8 mouse cellular contexts compared by ENCODE assay signal in the genomic region with DNA sequence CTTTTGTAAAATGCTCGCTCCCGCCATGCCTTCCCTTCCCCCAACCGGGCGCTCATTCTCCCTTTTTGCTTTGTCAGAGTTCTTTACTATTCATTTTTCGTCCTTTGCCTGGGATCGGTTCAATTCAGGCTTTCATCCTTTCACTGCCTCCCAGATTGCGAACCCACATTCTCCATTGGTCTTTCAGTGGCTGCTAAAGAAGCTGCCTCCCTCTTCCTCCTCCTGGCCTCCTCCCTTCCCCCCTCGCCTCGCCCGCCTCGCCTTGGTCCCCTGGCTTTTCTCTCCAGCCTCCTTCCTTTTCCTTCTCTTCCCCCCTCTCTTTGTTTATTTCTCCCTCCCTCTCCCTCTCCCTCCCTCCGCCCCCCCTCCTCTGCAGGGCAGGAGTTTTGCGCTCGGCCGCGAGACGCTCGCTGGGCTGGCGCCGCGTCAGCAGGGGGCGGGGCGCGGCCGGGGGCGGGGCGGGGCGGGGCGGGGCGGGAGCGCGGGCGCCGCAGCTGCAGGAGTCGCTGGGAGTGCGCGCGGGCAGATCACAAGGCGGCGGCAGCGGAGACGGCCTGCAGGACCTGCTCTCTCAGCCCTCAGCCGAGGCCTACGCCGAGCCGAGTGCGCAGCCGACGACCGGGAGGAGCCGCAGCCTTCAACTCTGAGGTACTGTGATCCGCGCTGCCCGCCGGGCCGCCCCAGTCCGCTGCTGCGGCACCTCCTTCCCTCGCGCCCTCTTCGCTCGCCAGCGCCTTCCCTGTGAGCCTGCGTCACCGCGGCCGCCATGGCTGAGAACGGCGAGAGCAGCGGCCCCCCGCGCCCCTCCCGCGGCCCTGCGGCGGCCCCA. TPM values are rescaled to one million over a fixed set of nuclear protein-coding genes. Genes with fewer than 3 reads are reported as not detected.
DNase-seq lines count a peak whose midpoint lies in the region; ATAC-seq and TF ChIP-seq lines count a peak whose summit lies in the region.

Gene Ubqln2, plus strand, starts transcription at position 540 of the 829 bp plus-strand sequence.

- ATAC-seq in forebrain, embryonic 14.5 days, result peak; percentile 92
- peak; percentile 95 for ATAC-seq in liver, embryonic 16.5 days (ENCODE audit: low read depth)
- ATAC-seq in neural tube, embryonic 12.5 days (ENCODE audit: low FRiP score, low read depth), result peak; percentile 91
- peak; percentile 95 for ATAC-seq in stomach, postnatal 0 days (ENCODE audit: low FRiP score, low TSS enrichment)

- H3K36me3 ChIP-seq in forebrain, embryonic 14.5 days (ENCODE audit: control insufficient read depth, insufficient read depth, low read length), result no peaks in the 10 kb centered on the region
- no peaks in the 10 kb centered on the region for H3K36me3 ChIP-seq in liver, embryonic 16.5 days (ENCODE audit: control insufficient read depth, insufficient read depth)
- no peaks in the 10 kb centered on the region for H3K36me3 ChIP-seq in neural tube, embryonic 12.5 days
- H3K36me3 ChIP-seq in stomach, postnatal 0 days (ENCODE audit: control insufficient read depth, insufficient read depth, low read length), result no peaks in the 10 kb centered on the region

- no peaks in the 10 kb centered on the region for H3K27me3 ChIP-seq in forebrain, embryonic 14.5 days (replicated peaks; ENCODE audit: control insufficient read depth, insufficient read depth, low read length)
- H3K27me3 ChIP-seq in liver, embryonic 16.5 days (ENCODE audit: control insufficient read depth, insufficient read depth, low read depth, low read length), result no peaks in the 10 kb centered on the region
- no peaks in the 10 kb centered on the region for H3K27me3 ChIP-seq in neural tube, embryonic 12.5 days (replicated peaks)
- H3K27me3 ChIP-seq in stomach, postnatal 0 days (ENCODE audit: control insufficient read depth, insufficient read depth, low read length), result no peaks in the 10 kb centered on the region

- H3K4me3 ChIP-seq in forebrain, embryonic 14.5 days (ENCODE audit: low read depth, low read length), result peak within 1 kb of the TSS; percentile 56
- peak within 1 kb of the TSS; percentile 71 for H3K4me3 ChIP-seq in liver, embryonic 16.5 days (ENCODE audit: low read depth, low read length)
- H3K4me3 ChIP-seq in neural tube, embryonic 12.5 days, result peak within 1 kb of the TSS; percentile 62
- peak within 1 kb of the TSS; percentile 61 for H3K4me3 ChIP-seq in stomach, postnatal 0 days (ENCODE audit: low read depth, low read length)

- H3K9me3 ChIP-seq in forebrain, embryonic 14.5 days (replicated peaks; ENCODE audit: control insufficient read depth, low read length), result no peaks in the 10 kb centered on the region
- H3K9me3 ChIP-seq in liver, embryonic 16.5 days (replicated peaks; ENCODE audit: control insufficient read depth, low read length), result no peaks in the 10 kb centered on the region
- no peaks in the 10 kb centered on the region for H3K9me3 ChIP-seq in neural tube, embryonic 12.5 days
- H3K9me3 ChIP-seq in stomach, postnatal 0 days (ENCODE audit: control insufficient read depth, low read length), result no peaks in the 10 kb centered on the region

- peak within 1 kb of the TSS; percentile 93 for H3K9ac ChIP-seq in forebrain, embryonic 14.5 days (ENCODE audit: low read length)
- peak within 1 kb of the TSS; percentile 74 for H3K9ac ChIP-seq in liver, embryonic 16.5 days (ENCODE audit: low read depth, low read length)
- H3K9ac ChIP-seq in neural tube, embryonic 12.5 days, result peak within 1 kb of the TSS; percentile 87
- peak within 1 kb of the TSS; percentile 78 for H3K9ac ChIP-seq in stomach, postnatal 0 days (ENCODE audit: low read length)

- peak within 1 kb of the TSS; percentile 97 for H3K27ac ChIP-seq in forebrain, embryonic 14.5 days (ENCODE audit: low read depth, low read length)
- peak within 1 kb of the TSS; percentile 72 for H3K27ac ChIP-seq in liver, embryonic 16.5 days (ENCODE audit: low read length)
- H3K27ac ChIP-seq in neural tube, embryonic 12.5 days, result peak within 1 kb of the TSS; percentile 86
- H3K27ac ChIP-seq in stomach, postnatal 0 days (replicated peaks), result peak within 1 kb of the TSS; percentile 96

- TF ChIP-seq EP300 in stomach, postnatal 0 days (optimal IDR thresholded peaks at IDR 0.05), result no peak

- H3K4me2 ChIP-seq in forebrain, embryonic 14.5 days (ENCODE audit: low read length), result peak within 1 kb of the TSS; percentile 61
- peak within 1 kb of the TSS; percentile 84 for H3K4me2 ChIP-seq in liver, embryonic 16.5 days (ENCODE audit: low read depth, low read length)
- H3K4me2 ChIP-seq in neural tube, embryonic 12.5 days (replicated peaks), result peak within 1 kb of the TSS; percentile 68
- H3K4me2 ChIP-seq in stomach, postnatal 0 days (replicated peaks; ENCODE audit: low read depth), result peak within 1 kb of the TSS; percentile 60

- 24% methylated on average over 65 of the region's 76 CpGs for WGBS in forebrain, embryonic 14.5 days
- 28% methylated on average over 55 of the region's 76 CpGs for WGBS in large intestine, adult 2 months
- 22% methylated on average over 42 of the region's 76 CpGs for WGBS in liver, embryonic 16.5 days (ENCODE audit: insufficient replicate concordance)
- 23% methylated on average over 55 of the region's 76 CpGs for WGBS in neural tube, embryonic 12.5 days
- WGBS in stomach, postnatal 0 days, result 15% methylated on average over 36 of the region's 76 CpGs

- no peaks in the 10 kb centered on the region for H3K4me1 ChIP-seq in forebrain, embryonic 14.5 days (ENCODE audit: control insufficient read depth, insufficient read depth, low read length)
- no peaks in the 10 kb centered on the region; the same call in 1 of the 2 replicates for H3K4me1 ChIP-seq in liver, embryonic 16.5 days (ENCODE audit: control insufficient read depth, low read depth, low read length)
- H3K4me1 ChIP-seq in neural tube, embryonic 12.5 days, result no peaks in the 10 kb centered on the region
- no peaks in the 10 kb centered on the region for H3K4me1 ChIP-seq in stomach, postnatal 0 days (replicated peaks; ENCODE audit: control insufficient read depth, insufficient read depth)

- intact Hi-C loops in heart, postnatal 10 days (cut with DNase I), result loop anchor here (5.0 kb wide), 1 partner anchor 224 kb away; the partner anchor contains the start of gene Nbdy

- TF ChIP-seq CTCF in stomach, postnatal 0 days (IDR thresholded peaks at IDR 0.05; ENCODE audit: low read depth), result no peak

- DNase-seq in ES-CJ7 (ENCODE audit: low read depth, low spot score), result peak; percentile 83
- peak; percentile 78 for DNase-seq in cerebellum, adult 11 months
- peak; percentile 89 for DNase-seq in forebrain, embryonic 14.5 days (ENCODE audit: low spot score)
- peak; percentile 76 to 81 for DNase-seq in heart, postnatal 10 days
- DNase-seq in large intestine, adult 2 months (ENCODE audit: low read depth, low spot score), result no peak
- peak; percentile 90 for DNase-seq in stomach, postnatal 0 days (ENCODE audit: low spot score)

RNA-seq across cellular contexts. Expression of gene Ubqln2, which starts in this region (rescaled TPM):
- 45.9 and 49.9 TPM in 2 replicates for polyA plus RNA-seq in forebrain, embryonic 14.5 days (2014; fragmentation: Nextera tagmentation; extraction: Ambion mirVana)
- 10 to 100 TPM; 29.9 to 33.1 TPM for total RNA-seq in heart, postnatal 10 days (2021)
- 12.0 and 14.4 TPM in 2 replicates for polyA plus RNA-seq in large intestine, adult 2 months (2012; rRNA removed)
- polyA plus RNA-seq in liver, embryonic 16.5 days (2015; fragmentation: Nextera tagmentation; extraction: Ambion mirVana), result 3.2 and 4.0 TPM in 2 replicates
- 42.8 and 42.9 TPM in 2 replicates for polyA plus RNA-seq in neural tube, embryonic 12.5 days (2016; fragmentation: Nextera tagmentation; extraction: Ambion mirVana)
- 10.5 and 11.3 TPM in 2 replicates for polyA plus RNA-seq in stomach, postnatal 0 days (2015; fragmentation: Nextera tagmentation; extraction: Ambion mirVana)
